Mouse (Mus musculus): Measurements from ENCODE around the gene Lsm12. TPM values are rescaled to one million over a fixed set of nuclear protein-coding genes. Genes with fewer than 3 reads are reported as not detected.
"Not testable (repeated sequence)": the region's sequence is repeated elsewhere in the genome, so short reads cannot be mapped to it uniquely, and the experiment has no call there.

Lsm12 gene
- total RNA-seq, 4 experiments from 2014 or later = 53.5 to 61.6 (median 58.8) TPM

DNA sequence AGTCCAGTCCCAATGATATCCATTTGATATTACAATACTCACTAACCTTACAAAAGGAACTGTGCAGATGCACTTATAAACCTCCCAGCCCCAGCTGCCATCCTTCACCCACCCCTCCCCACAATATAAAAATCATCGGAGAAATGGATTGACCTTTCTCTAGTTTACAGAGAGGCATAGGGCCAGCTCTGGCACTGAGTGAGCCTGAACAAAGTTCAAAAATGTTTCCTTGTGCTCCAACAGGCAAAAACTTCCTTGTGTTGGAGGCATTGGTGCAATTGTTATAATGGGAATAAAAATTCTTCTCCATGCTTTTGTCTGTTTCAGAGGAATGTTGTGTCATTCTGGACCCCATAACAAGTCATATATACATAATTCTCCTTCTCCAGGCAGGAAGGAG is 1.1 kb upstream of the Lsm12 start:
- no peak for DNase-seq (ENCODE audit: low spot score in 2 of 2)

DNA sequence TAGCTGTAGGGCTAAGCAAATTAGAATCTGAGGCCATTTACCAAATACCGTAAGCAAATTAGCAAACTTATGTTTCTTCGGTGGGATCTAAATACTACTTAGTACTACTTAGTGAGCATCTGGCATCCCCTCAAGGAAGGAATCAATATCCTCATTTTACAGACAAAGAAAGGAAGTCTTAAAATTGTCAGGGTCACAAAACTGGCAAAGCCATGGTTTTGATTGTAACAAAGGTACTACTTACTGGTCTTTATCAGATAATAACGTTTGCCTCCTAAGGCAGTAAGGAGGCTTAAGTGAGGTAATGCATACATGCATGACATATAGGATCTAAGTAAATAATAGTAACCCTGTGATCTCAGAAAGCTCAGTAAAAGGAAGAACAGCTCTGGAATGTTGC is 581 bp upstream of the Lsm12 start:
- no peak for DNase-seq (ENCODE audit: low spot score in 2 of 2)

DNA sequence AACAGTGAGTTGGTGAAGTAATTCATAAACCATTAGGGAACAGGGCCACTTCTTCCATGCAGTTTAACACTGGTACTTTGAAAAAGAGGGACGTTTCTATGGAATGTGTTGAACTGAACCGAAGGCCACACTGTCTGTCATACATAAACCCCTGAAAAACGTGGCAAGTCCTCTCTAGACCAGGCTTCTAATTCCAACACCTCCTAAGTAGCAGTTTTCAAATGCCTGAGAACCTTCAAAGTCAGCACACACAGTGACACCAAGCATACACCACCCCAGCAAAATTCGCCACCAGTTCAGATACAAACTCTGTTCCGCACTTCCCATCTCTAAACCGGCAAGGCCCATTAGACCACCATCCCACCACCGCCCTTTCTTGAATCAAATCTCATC is 847 bp downstream of the Lsm12 start:
- no peak for DNase-seq (ENCODE audit: low spot score in 2 of 2)

DNA sequence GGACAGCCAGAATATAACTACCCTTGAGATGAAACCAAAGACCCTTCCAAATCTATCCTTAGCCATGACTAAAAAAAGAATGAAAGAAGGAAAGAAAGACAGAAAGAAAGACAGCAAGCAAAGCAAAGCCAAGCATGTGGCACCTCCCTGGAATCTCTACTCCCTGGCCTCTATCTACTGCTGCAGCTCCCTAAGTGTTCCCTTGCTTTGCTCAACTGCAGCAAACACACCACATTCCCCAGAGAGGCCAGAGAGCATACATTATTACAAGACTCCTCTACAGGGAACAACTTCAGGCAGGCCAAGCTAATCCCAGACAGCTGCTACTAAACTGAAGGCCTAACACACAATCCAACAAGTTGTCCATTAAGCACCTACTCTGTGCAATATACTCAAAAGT is 5.3 kb downstream of the Lsm12 start:
- no peak for DNase-seq (ENCODE audit: low spot score in 2 of 2)

DNA sequence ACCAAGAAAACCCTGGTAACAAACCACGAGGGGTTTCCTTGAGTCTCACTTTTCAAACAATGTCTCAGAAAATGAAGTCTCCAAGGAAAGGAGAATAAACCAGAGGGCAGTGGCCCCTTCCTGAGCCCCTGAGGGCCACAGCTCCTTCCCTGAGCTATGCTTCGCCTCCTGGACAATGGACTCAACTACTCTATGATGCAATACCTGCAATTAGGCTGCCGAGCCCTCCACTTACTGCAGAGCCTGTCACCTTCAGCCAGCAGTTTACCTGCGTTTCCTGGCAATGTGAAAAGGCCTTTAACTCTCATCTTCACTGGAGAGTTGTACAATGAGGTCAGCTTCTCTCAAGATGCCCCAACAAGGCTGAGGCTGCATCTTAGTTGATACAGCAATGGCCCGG is 16.4 kb downstream of the Lsm12 start:
- DNase-seq (ENCODE audit: low spot score in 2 of 2) = no peak

DNA sequence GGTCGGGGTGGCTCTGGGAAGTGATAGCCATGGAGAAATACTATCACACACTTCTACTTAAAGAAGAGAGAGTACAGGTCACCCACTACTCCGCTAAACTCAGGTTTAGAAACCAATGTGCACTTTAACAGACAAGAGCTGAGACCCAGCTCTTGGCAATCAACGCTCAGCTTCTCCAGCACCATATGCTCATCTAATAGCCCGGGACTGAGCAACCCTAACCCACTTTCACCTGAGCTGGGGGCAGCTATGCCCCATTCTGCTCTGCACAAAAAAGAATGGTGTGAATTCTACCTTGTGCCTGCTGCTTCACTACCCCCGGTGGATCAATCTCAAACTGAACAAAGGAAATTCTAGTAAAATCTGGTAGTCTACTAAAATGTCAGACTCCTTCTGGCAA is 17.6 kb downstream of the Lsm12 start:
- no peak for DNase-seq (ENCODE audit: low spot score in 2 of 2)

DNA sequence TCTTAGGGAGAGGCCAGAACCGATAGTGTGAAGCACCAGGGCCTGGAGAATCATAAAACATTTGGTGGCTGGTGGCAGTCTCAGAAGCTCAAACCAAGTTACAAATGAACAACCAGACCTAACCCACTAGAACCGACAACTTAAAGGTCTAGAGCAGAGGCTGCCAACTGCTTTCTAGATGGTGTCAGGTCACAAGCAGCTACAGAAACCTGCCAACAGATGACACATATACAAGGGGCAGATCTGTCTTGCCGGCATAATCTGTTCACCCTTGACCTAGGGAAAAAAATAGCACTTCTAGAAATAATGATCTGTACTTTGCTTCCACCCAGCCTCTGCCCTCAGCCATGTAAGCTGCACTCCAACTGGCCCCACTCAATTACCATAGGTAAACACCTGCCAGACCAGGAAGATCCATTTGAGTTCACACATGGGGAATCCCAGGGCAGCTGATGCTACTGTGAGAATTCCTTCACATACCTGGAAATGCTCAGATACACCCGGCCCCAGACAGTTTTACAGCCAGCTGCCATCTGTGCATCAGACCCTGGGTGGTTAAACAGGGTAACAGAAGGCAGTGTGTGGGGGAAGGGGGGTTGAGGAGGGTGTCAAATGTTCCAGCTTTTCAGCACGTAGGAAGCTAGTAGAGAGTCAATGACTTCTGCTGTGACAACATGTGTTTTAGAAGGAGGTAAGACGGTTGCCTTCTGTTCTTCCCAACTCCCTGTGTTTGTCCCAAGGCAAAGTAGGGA is 18.9 kb downstream of the Lsm12 start:
- DNase-seq (ENCODE audit: low spot score in 2 of 2) = peak; percentile 57 to 61

DNA sequence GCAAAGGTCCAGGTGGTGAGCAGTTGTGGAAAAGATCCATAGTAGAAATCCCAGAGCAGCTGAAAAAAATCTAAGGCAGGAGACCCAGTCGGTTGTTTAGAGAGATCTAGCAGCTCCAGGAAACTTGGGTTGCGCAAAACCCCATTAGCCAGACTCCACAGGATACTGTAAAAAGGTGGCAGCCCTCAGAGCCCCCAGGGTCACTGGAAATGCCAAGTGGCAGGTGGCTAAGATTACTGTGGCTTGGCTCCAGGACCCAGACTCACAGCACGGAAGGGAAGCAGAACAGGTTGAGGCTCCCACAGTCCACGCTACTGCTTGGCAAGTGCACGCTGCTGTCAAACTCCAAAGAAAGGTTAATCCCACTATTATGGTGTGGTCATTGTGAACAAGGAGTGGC is 25.3 kb downstream of the Lsm12 start:
- no peak for DNase-seq (ENCODE audit: low spot score in 2 of 2)

DNA sequence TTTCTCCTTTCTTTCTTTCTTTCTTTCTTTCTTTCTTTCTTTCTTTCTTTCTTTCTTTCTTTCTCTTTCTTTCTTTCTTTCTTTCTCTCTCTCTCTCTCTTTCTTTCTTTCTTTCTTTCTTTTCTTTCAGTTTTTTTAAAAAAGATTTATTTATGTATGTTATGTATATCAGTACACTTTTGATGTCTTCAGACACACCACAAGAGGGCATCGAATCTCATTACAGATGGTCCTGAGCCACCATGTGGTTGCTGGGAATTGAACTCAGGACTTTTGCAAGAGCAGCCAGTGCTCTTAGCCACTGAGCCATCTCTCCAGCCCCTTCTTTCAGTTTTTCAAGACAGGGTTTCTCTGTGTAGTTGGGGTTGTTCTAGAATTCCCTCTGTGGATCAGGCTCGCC is 27.1 kb downstream of the Lsm12 start:
- DNase-seq (ENCODE audit: low spot score in 2 of 2) = not testable (repeated sequence)

DNA sequence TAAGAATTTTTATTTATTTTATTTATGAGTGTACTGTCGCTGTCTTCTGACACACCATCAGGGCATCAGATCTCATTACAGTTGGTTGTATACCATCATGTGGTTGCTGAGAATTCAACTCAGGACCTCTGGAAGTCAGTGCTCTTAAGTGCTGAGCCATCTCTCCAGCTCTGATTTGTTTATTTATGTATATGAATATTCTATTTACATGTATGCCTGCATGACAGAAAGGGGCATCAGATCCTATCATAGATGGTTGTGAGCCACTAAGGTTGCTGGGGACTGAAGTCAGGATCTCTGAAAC is 28.4 kb downstream of the Lsm12 start:
- DNase-seq (ENCODE audit: low spot score in 2 of 2) = no peak

DNA sequence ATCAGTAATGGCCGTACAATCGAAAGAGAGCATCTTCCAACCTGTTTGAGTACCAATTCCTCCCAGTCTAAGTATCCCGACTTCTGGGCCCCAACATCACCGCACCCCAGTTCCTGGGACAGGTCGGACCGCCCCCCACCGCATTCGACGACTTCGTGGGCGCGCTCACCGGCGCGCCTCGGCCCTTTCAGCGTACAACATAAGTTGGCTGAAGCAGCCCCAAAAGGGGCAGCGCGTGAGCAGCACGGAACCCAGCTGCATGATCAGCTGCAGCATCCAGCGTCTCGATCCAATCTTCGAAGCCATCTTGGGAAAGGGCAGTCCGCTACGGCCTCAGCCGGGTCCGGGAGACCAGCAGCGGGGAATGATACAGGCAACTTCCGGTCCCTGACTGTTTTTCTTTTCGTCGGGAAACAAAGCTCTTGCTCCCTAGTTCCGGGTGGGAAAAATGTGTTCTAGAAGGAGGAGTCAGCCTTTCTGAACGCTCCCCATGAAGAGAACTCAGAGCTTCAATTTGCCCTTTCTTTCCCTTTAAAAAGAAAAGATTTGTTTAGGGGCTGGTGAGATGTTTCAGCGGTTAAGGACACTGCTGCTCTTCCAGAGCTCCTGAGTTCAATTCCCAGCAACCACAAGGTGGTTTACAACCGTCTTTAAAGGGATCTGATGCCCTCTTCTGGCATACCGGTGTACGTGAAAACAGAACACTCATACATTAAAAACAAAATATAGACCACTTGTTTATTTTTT is 28.9 kb downstream of the Lsm12 start, which contains the start of gene Tmem101:
Tmem101 (minus strand) TSS at position 366 of the 747 bp plus-strand sequence.
- DNase-seq (ENCODE audit: low spot score in 2 of 2) = peak; percentile 84 to 90

DNA sequence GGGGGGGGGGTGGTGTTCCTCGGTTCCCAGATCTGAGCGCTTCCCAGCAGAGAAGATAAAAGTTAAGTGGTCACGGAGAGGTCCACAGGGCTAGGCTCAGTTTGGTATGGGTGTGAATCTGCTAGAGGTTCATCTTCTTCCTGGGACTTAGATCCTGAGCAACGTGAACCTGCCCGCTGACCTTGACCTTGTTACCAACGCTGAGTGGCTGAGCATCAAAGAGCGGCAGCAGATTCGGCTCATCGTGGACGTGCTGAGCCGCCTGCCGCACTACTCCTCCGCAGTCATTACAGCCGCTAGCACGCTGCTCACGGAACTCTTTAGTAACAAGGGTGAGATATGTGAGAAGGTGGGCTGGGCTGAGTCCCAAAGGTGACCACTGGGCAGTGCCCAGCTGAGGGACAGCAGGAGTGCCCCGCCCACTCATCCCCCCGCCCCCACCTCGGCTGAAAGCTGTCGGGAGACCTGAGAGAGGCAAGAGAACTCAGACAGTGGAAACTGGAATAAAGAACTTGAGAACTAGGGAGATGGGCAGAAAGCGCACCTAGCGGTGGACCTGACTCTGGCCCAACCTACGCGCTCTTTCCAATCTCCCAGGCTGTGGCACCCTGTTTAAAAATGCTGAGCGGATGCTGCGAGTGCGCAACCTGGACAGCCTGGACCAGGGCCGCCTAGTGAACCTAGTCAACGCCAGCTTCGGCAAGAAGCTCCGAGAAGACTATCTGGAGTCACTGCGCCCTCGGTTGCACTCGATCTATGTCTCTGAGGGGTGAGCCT is 37.7 kb downstream of the Lsm12 start:
- no peak for DNase-seq (ENCODE audit: low spot score in 2 of 2)

DNA sequence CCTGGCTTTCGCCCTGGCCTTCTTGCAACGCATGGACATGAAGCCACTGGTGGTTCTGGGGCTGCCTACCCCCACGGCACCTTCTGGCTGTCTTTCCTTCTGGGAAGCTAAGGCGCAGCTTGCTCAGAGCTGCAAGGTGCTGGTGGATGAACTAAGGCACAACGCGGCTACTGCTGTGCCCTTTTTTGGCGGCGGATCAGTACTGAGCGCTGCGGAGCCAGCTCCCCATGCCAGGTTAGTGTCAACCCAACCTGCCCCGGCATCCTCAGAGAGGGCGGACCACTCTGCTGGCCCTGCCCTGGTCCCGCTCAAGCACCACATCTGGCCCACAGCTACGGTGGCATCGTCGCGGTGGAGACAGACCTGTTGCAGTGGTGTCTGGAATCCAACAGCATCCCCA is 38.6 kb downstream of the Lsm12 start:
- no peak for DNase-seq (ENCODE audit: low spot score in 2 of 2)

DNA sequence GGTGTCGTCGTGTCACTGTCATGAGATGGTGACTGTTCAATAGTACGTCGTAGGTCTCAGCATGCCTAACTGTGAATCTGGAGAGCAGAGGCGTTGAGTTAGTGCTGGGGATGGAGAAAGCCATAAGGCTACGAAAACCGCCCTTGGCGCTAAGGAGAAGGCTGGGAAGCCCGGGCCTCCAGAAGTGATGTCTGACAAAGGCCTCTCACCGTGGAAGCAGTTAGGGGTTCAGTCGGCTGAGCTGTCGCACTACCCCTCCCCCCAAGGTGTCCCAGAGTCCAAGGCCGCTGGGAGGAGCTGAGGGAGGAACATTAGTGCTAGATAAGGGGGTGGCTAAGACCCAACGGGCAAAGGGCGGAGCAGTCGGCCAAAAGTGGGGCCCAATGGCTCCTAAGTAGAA is 39.1 kb downstream of the Lsm12 start:
- DNase-seq (ENCODE audit: low spot score in 2 of 2) = no peak

DNA sequence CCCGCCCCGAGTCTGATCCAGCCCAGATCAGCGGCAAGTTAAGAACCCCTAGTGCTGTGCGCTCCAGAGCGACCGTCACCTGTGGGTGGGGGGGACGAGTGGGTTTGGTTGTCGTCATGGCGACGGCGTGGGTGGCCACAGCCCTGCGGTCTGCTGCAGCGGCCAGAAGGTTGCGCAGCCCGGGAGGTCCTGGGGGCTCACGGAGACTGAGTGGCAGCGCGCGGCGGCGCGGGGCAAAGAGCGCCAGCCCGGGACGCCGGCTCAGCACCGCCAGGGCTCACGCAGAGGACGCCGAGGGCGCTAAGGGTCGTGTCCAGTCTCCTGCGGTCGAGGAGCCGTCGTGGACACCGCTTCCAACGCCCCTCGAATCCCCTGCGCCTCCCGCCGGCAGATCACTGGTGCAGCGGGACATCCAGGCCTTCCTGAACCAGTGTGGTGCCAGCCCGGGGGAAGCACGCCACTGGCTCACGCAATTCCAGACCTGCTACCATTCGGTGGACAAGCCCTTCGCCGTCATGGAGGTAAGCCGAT is 39.6 kb downstream of the Lsm12 start, which contains the start of gene Nags:
Nags (plus strand) TSS at position 43 of the 531 bp plus-strand sequence.
- no peak for DNase-seq (ENCODE audit: low spot score in 2 of 2)

DNA sequence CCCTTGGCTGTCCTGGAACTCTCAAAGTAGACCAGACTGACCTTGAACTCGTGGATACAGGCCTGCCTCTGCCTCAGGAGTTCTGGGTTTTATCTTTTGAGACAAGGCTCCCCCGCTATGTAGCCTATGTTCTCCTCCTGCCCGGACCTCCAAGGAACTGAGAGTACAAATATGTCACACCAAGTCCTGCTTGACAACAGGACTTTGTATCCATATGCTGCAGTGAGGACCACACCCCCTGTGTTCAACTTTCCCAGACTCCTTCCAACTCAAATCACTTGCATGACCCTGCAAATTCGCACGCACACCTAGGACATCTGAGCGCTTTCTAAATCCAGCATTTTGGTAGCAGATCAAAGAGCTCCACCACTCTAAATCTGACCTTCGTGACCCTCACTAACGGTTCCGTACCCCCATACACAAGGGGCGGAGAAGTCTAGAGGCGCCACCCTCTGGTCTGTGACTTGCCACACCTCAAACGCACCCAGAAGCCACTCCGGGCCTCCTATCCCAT is 40.1 kb downstream of the Lsm12 start:
- DNase-seq (ENCODE audit: low spot score in 2 of 2) = no peak

DNA sequence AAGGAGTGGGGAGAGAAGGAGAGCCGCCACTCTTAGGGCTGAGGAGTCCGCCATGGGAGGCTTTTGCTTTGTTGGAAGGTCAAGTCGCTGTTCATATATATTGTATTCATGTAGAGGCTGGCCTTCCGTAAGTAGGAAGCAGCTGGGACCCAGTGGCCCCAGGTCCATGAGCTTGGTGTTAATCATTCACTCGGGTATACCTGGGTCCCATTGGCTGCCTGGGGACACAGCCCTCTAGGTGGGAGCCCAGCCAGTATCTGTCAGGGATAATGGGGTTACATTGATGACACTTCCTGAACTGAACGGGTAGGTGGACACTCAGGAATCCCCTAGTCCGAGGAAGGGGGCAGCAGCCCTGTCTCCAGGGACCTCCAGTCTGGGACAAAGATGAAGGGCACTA is 42.7 kb downstream of the Lsm12 start:
- DNase-seq (ENCODE audit: low spot score in 2 of 2) = no peak

DNA sequence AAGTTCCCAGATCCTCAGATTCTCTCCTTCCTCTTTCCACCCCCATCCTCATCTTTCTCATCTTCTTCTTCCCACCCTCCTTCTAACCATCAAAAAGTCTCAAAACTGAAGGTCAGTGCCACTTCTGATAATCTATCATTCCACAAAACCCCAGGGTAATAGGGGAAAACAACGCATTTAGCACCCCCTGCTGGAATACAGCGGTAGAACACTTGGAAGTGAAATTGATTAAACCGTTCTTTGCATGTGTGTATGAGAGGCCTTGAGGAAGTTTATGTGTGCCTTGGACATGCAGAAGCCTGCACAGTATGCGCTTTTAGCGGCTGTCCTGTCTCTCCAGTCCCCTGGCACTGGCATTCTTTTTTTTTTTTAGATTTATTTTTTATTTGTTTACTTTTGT is 44.6 kb downstream of the Lsm12 start:
- DNase-seq (ENCODE audit: low spot score in 2 of 2) = peak in 1 of 2 experiments; percentile 67

DNA sequence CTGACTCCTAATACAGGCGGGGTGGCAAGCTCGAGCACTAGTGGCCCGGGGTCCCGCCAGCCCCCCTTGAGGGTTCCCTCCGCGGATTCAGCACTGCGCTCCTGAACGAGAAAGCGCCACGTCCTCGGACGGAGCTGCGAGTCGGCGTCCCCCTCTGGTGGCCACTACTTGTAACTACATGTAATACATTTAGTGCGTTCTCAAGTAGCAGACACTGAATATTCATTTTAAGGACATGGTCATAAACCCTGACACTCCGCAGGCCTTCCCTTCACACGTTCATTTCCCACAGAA is 46.7 kb downstream of the Lsm12 start:
- peak in 1 of 2 experiments; percentile 56 for DNase-seq (ENCODE audit: low spot score in 2 of 2)

DNA sequence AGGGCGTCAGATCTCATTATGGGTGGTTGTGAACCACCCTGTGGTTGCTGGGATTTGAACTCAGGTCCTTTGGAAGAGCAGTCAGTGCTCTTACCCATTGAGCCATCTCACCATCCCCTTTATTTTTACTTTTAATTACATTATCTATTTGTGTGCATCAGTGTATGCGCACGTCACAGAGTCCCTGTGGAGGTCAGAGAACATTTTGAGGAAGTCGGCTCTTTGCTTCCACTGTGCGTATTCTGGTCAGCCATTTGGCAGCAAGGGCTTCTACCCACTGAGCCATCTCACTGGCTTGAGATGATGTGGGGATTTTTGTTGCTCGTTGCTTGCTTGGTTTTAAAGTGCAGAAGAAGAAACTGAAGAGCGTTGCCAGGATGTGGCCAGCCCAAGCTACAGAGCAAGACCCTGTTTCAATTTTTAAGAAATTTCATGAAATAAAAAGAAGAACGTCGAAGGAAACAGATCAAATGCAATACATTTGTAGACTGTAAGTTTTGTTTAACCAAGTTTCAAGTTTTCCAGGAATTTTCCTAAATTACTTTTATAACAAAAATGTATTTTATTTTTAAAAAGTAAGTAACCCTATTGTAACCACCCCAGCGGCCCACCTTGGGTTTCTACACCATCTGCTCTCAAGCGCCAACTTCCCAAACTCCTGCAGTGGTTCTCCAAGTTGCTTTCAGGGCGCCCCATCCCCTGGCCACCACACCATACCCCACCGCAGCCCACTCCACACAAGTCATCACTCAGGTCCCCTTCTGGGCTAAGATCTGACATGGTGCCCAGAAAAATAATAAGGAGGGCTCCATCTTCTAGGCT is 47.3 kb downstream of the Lsm12 start:
- no peak for DNase-seq (ENCODE audit: low spot score in 2 of 2)

DNA sequence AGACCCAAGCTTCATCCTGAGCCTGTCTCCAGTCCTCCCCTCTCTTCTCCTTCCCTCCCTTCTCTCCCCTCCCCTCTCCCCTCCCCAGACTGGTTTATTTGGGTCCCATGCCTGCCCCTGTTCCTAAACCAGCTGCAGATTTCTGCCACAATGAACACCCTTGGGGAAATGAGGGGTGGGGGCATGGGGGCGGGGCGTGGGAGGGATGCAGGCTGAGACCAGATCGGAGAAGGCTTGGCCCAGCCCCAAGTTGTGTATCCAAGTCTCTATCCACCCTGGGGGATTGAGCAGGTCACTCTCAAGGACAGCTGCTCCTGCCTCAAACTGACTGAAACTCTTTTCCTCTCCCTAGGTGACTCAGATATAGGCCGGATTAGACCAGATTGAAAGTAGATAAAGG is 50.6 kb downstream of the Lsm12 start:
- no peak for DNase-seq (ENCODE audit: low spot score in 2 of 2)
